Mouse (Mus musculus) macrophage (primary cell): ENCODE data around the gene Anxa7. TPM values are rescaled to one million over a fixed set of nuclear protein-coding genes. Genes with fewer than 3 reads are reported as not detected.

Experiments used
- polyA plus RNA-seq: library from polyadenylated mRNA; stranded (reverse); fragments of 250-400 nt; gene quantifications from 3 replicates; pipeline ENCODE4 v1.2.4, GENCODE M21; 2018; ENCODE audit warnings: inconsistent platforms

The Anxa7 gene
- polyA plus RNA-seq, 1 experiment from 2014 or later, result 128 TPM

Other genes starting within 250 kb of the Anxa7 start
- not detected in 3 replicates for gene Kcnk16, start 210.9 kb downstream of the Anxa7 start, polyA plus RNA-seq
- gene Nudt13, start 185.4 kb downstream of the Anxa7 start, polyA plus RNA-seq, result 14.1 to 21.2 TPM (median 17.6 TPM) in 3 replicates
- 20.4 to 33.9 TPM (median 25.3 TPM) in 3 replicates for gene Ecd, start 132.0 kb downstream of the Anxa7 start, polyA plus RNA-seq
- 17.1 to 22.7 TPM (median 22.6 TPM) in 3 replicates for gene Fam149b, start 132.0 kb downstream of the Anxa7 start, polyA plus RNA-seq
- 18.9 to 48.0 TPM (median 43.5 TPM) in 3 replicates for gene Dnajc9, start 91.2 kb downstream of the Anxa7 start, polyA plus RNA-seq
- 11.6 to 27.2 TPM (median 18.7 TPM) in 3 replicates for gene Mrps16, start 86.5 kb downstream of the Anxa7 start, polyA plus RNA-seq
- not detected in 3 replicates for gene Cfap70, start 27.9 kb downstream of the Anxa7 start, polyA plus RNA-seq
- gene Mss51, start 16.8 kb upstream of the Anxa7 start, polyA plus RNA-seq, result 0.57 TPM in 1 of 3 replicates, not detected in the others
- 39.2 to 44.9 TPM (median 43.1 TPM) in 3 replicates for gene Ppp3cb, start 66.4 kb upstream of the Anxa7 start, polyA plus RNA-seq
- 2.2 to 2.9 TPM (median 2.5 TPM) in 3 replicates for gene Usp54, start 160.9 kb upstream of the Anxa7 start, polyA plus RNA-seq
- gene Myoz1, start 176.4 kb upstream of the Anxa7 start, polyA plus RNA-seq, result 0.37 to 1.8 TPM (median 0.59 TPM) in 3 replicates
- gene Synpo2l, start 188.2 kb upstream of the Anxa7 start, polyA plus RNA-seq, result not detected in 3 replicates
- 43.0 to 56.3 TPM (median 51.3 TPM) in 3 replicates for gene Sec24c, start 194.2 kb upstream of the Anxa7 start, polyA plus RNA-seq
- 6.3 to 12.2 TPM (median 8.0 TPM) in 3 replicates for gene Fut11, start 214.8 kb upstream of the Anxa7 start, polyA plus RNA-seq
- 58.9 to 120 TPM (median 68.1 TPM) in 3 replicates for gene Chchd1, start 222.9 kb upstream of the Anxa7 start, polyA plus RNA-seq
- gene Zswim8, start 227.4 kb upstream of the Anxa7 start, polyA plus RNA-seq, result 38.2 to 53.2 TPM (median 47.0 TPM) in 3 replicates